Mouse (Mus musculus) heart, postnatal 0 days (tissue): ENCODE measurements around the gene Cacna1e. TPM values are rescaled to one million over a fixed set of nuclear protein-coding genes. Genes with fewer than 3 reads are reported as not detected.

Source experiments
- ATAC-seq: fragments of 200-750 bp; cut with Nextera tagmentation; 2 replicates; pipeline ENCODE4 v1.8.0; 2017; ENCODE audit warnings: low read depth, moderate number of reproducible peaks, moderate library complexity; ENCODE audit not compliant: insufficient read depth
- DNase-seq: peaks from one replicate; pipeline ENCODE4 v3.0.0-alpha.2; 2016; ENCODE audit warnings: low spot score
- H3K27ac ChIP-seq: fragments of 300-500 bp; sonication (generic); 2 replicates; pipeline ENCODE4 v1.5.1; 2014; ENCODE audit warnings: low read depth, mild to moderate bottlenecking
- H3K27me3 ChIP-seq: fragments of 300-500 bp; sonication (generic); 2 replicates; pipeline ENCODE4 v1.6.1; 2014; ENCODE audit warnings: low read length, mixed read lengths; ENCODE audit not compliant: control insufficient read depth, insufficient read depth
- H3K36me3 ChIP-seq: fragments of 300-500 bp; sonication (generic); replicated peaks from 2 replicates; pipeline ENCODE4 v1.6.1; 2014; ENCODE audit warnings: low read length, mixed read lengths; ENCODE audit not compliant: control insufficient read depth, insufficient read depth
- H3K4me1 ChIP-seq: fragments of 300-500 bp; sonication (generic); 2 replicates; pipeline ENCODE4 v1.6.1; 2014; ENCODE audit warnings: antibody characterized with exemption; ENCODE audit not compliant: control insufficient read depth, insufficient read depth
- H3K4me2 ChIP-seq: fragments of 300-500 bp; sonication (generic); 2 replicates; pipeline ENCODE4 v1.6.1; 2014; ENCODE audit warnings: low read depth, mild to moderate bottlenecking, low read length, moderate library complexity
- H3K4me3 ChIP-seq: fragments of 300-500 bp; sonication (generic); 2 replicates; pipeline ENCODE4 v1.5.1; 2014; ENCODE audit warnings: low read depth, low read length
- H3K9ac ChIP-seq: fragments of 300-500 bp; sonication (generic); replicated peaks from 2 replicates; pipeline ENCODE4 v1.6.1; 2014; ENCODE audit warnings: low read depth, low read length, mixed read lengths
- H3K9me3 ChIP-seq: fragments of 300-500 bp; sonication (generic); replicated peaks from 2 replicates; pipeline ENCODE4 v1.6.1; 2016; ENCODE audit warnings: low read length; ENCODE audit not compliant: control insufficient read depth
- CTCF ChIP-seq: IDR thresholded peaks from 2 replicates; pipeline ENCODE4 v1.5.1; 2016; ENCODE audit warnings: antibody characterized with exemption, control low read depth, low read depth
- EP300 ChIP-seq: IDR thresholded peaks from 2 replicates; pipeline ENCODE4 v1.6.1; 2016; ENCODE audit warnings: antibody characterized with exemption, low read depth
- WGBS: fragments of 180-500 bp; shearing (Covaris S2); extraction: QIAGEN DNeasy Blood & Tissue Kit; methylation state at CpG from one replicate; pipeline ENCODE4 v1.1.7; 2014; 5-methylcytosine and 5-hydroxymethylcytosine counted together
- polyA plus RNA-seq: library from polyadenylated mRNA; unstranded; fragments of >200 nt; fragmentation: Nextera tagmentation; extraction: Ambion mirVana; gene quantifications from 2 replicates; pipeline ENCODE4 v1.2.1, GENCODE M21; 2015
- total RNA-seq: library from RNA; depleted of rRNA; stranded (reverse); fragments of >200 nt; gene quantifications from 2 replicates; pipeline ENCODE4 v1.2.3, GENCODE M21; 2014; ENCODE audit warnings: low replicate concordance

Cacna1e gene
- total and polyA plus RNA-seq, 2 experiments from 2014 or later, result 0.04 to 0.08 TPM

DNA sequence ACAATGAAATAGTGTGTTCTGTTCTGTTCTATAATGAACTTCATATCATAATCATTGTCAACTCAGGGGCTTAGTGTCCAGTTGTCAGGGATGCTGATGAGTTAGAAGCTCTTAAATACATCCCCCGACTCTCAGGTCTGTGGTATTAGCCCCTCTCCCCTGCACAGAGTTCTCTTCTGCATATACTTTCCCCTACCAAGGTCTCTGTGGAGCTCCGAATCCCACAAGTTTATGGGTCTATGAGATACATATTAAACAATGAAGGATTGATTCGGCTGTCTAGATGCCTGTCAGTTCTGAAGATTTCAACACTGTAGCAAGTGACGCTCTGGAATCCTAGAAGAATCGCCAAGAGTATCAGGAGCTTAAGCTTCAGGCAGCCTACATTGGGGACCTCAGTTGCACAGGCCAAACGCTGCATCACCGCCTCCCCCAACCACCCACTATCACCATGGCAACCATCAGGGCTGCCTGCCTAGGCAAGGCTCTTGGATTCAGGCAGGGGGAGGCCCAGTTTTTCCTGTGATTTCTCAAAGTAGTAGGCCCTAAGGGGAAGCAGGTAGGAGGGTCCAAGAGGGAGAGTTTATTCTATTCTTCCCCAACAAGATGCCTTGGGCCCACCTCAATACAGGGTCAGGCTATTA is 223.0 kb downstream of the Cacna1e start:
- no peak overlapping the region for H3K4me2 ChIP-seq
- ATAC-seq, result no peak
- TF ChIP-seq CTCF, result no peak
- TF ChIP-seq EP300, result no peak
- H3K36me3 ChIP-seq, result no peaks in the 10 kb centered on the region
- no peak overlapping the region for H3K4me3 ChIP-seq
- WGBS, result 60% methylated on average over 7 of the region's 7 CpGs
- H3K9ac ChIP-seq, result no peak overlapping the region
- H3K4me1 ChIP-seq, result no peaks in the 10 kb centered on the region
- H3K9me3 ChIP-seq, result no peaks in the 10 kb centered on the region
- no peak overlapping the region for H3K27ac ChIP-seq
- DNase-seq, result no peak
- no peaks in the 10 kb centered on the region for H3K27me3 ChIP-seq

DNA sequence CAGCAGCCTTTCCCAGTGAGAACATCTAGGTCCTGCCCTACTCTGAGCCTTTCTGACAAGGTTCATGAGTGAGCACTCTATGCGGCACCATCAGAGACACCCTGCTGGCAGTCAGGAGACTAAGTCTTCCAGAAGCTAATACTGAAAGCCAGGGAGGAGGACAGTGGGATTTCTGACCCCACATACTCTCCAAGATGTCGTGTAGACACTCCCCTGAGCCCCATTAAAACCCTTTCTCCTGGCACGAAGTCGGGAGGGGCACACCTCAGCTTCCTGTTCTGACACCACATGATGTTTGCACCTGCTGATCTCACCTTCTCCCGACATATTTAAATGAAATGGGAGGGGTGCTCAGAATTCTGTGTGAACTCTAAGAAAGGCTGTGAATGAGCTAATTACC is 226.9 kb downstream of the Cacna1e start:
- no peak for DNase-seq

DNA sequence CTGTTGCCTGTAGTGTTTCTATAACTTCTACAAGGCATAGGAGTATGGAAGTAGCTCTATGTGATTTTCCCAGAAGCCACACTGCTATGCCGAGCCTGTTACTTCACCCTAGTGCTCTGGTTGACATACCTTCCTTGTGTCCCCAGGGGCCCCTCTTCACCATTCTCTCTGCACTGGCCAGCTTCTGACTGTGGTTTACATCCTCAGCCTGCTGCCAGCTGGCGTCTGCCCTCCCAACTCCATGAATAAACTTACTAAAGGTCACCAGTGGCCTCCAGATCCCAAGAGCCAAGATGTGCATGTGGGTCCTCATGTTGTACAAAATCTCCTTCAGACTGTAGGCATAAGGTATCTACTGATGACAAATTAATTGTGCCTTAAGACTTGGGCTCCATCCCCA is 230.3 kb downstream of the Cacna1e start:
- H3K27ac ChIP-seq, result no peak overlapping the region
- no peaks in the 10 kb centered on the region for H3K9me3 ChIP-seq
- ATAC-seq, result no peak
- H3K4me1 ChIP-seq, result no peaks in the 10 kb centered on the region
- no peaks in the 10 kb centered on the region for H3K27me3 ChIP-seq
- H3K4me3 ChIP-seq, result no peak overlapping the region
- DNase-seq, result no peak
- TF ChIP-seq CTCF, result no peak
- no peak for TF ChIP-seq EP300
- H3K36me3 ChIP-seq, result no peaks in the 10 kb centered on the region
- H3K9ac ChIP-seq, result no peak overlapping the region
- WGBS, result 52% methylated on average over 2 of the region's 2 CpGs
- no peak overlapping the region for H3K4me2 ChIP-seq

More for the DNA sequence above, 226.9 kb downstream of the Cacna1e start:
- Histone ChIP-seq H3K9me3 (no peaks in the 10 kb centered on the region), H3K36me3 (no peaks in the 10 kb centered on the region), H3K27ac (no peak overlapping the region), H3K9ac (no peak overlapping the region), H3K4me3 (no peak overlapping the region), H3K4me1 (no peaks in the 10 kb centered on the region), H3K4me2 (no peak overlapping the region), H3K27me3 (no peaks in the 10 kb centered on the region)
- no peak for TF ChIP-seq CTCF
- no peak for TF ChIP-seq EP300
- WGBS, result 60% methylated on average over 5 of the region's 5 CpGs
- ATAC-seq, result no peak

DNA sequence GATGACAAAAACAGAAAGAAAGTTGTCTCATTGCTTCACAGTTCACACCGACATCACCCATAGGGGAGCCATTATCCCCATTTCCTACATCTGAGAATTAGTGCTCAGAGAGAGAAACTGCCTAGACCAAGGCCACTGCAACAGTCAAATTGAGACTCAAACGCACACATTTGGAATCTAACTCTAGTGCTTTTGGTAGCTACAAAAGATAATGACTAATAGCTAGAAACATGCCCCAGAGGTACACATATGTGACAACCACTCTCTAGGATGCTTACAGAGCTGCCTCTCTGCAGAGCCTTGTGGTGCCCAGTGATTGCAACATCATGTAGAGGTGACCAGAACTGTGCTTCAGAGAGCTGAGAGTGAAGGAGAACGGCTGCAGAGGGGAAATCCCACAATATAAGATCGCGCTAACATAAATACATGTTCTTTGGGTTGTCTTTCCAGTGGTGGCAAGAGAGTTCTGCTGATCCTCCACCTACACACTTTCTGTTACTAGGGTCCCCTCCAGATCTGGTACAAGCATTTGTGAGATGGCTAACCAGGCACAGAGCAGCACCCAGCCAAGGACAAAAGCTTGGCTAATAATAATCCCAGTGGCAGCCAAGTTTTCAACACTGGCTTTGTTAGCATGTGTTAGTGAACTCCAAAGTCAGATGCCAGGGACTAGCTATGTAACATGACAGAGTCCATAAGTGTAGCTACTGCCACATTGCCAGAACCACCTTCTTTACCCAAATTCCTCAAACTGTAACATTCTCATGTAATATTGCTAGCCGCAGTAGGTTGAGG is 237.9 kb downstream of the Cacna1e start:
- TF ChIP-seq CTCF (no peak), EP300 (no peak)
- no peak overlapping the region for H3K27ac ChIP-seq
- H3K4me1 ChIP-seq, result no peaks in the 10 kb centered on the region
- no peaks in the 10 kb centered on the region for H3K27me3 ChIP-seq
- WGBS, result 84% methylated on average over 6 of the region's 6 CpGs
- H3K9ac ChIP-seq, result no peak overlapping the region
- no peak for ATAC-seq
- no peak overlapping the region for H3K4me2 ChIP-seq
- no peak for DNase-seq
- H3K9me3 ChIP-seq, result no peaks in the 10 kb centered on the region
- no peaks in the 10 kb centered on the region for H3K36me3 ChIP-seq
- no peak overlapping the region for H3K4me3 ChIP-seq

DNA sequence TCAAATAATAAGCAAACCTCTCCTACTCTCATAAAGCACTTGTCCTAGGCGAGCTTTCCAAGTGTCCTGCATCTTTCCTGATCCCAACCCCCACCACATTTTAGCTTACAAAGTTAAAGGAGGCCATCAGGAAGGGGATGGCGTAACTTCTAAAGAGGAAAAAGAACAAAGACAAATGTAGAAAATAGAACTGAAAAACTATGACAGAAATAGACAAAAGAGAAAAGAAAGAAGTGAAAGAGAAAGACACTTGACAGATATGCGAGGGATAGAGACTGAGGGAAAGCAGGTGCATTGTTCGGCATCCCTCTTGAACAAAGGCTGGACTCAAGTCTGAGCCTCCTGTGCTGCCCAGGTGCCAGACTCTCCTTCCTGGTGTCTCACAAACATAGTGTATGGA is 246.5 kb downstream of the Cacna1e start:
- Histone ChIP-seq H3K4me2 (no peak overlapping the region), H3K27ac (no peak overlapping the region), H3K36me3 (no peaks in the 10 kb centered on the region), H3K27me3 (no peaks in the 10 kb centered on the region), H3K4me3 (no peak overlapping the region), H3K9ac (no peak overlapping the region), H3K4me1 (no peaks in the 10 kb centered on the region), H3K9me3 (no peaks in the 10 kb centered on the region)
- no peak for ATAC-seq
- DNase-seq, result no peak
- 70% methylated on average over 4 of the region's 4 CpGs for WGBS
- no peak for TF ChIP-seq EP300
- TF ChIP-seq CTCF, result no peak

DNA sequence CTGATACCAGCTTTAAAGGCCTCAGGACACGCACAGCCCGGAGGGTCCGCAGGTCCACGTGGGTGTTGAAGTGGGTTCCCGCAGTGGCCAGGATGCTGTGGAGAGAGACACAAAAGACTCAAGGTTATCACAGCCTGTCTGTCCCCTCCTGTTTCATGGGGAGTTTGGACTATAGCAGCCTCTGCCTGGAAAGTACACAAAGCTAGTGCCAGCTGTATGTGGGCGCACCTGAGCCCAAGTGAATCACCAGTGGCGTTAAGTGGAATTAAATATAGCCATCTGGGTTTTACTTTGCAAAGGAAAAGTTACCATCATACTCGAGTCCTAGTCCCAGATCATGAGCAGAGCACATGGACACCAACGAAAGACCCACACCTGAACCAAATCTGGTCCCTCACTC is 248.5 kb downstream of the Cacna1e start:
- Histone ChIP-seq H3K4me3 (no peak overlapping the region), H3K4me2 (no peak overlapping the region), H3K27ac (no peak overlapping the region), H3K9me3 (no peaks in the 10 kb centered on the region), H3K36me3 (no peaks in the 10 kb centered on the region), H3K9ac (no peak overlapping the region), H3K4me1 (no peaks in the 10 kb centered on the region), H3K27me3 (no peaks in the 10 kb centered on the region)
- DNase-seq (no peak), ATAC-seq (no peak)
- 81% methylated on average over 9 of the region's 9 CpGs for WGBS
- TF ChIP-seq EP300, result no peak
- no peak for TF ChIP-seq CTCF
